Mouse (Mus musculus): Measurements from ENCODE around the gene Olfr328.
"Not testable (repeated sequence)": the region's sequence is repeated elsewhere in the genome, so short reads cannot be mapped to it uniquely, and the experiment has no call there.

DNA sequence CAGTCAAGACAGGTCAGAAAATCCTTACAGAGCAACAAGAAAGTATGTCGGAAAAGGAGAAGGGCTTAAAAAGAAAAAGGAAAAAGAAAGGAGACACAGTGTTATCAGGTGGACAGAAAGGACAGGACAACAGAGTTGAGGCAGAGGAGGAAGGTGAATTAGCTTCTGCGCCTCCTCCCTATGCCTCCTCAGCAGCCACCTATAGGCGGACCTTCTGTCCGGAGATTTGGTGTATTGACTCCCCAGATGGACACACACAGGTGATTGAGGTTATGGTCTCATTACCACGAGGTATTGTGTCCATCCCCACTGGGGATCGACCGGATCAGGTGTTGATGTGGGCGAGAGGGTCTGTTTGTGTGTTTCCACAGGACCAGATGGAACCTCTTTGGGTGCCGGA, 35.7 kb downstream of the Olfr328 start:
- not testable (repeated sequence) for TF ChIP-seq GABPA (IDR thresholded peaks at IDR 0.05; ENCODE audit: insufficient replicate concordance, low read depth, low read length); CTCF (conservative IDR thresholded peaks at IDR 0.05 in 1 of 2, IDR thresholded peaks at IDR 0.05 in 1 of 2; ENCODE audit: low read depth in 2 of 2, low read length in 2 of 2); USF2 (conservative IDR thresholded peaks at IDR 0.05; ENCODE audit: low read depth, low read length); POLR2A (IDR thresholded peaks at IDR 0.05; ENCODE audit: low read depth, low read length); ZKSCAN1 (IDR thresholded peaks at IDR 0.05; ENCODE audit: borderline replicate concordance, low read depth, low read length)
